Mouse (Mus musculus) liver, embryonic 13.5 days (tissue): ENCODE results near the gene Cbfb. TPM values are rescaled to one million over a fixed set of nuclear protein-coding genes. Genes with fewer than 3 reads are reported as not detected.

ENCODE experiments used
- ATAC-seq: fragments of 200-750 bp; cut with Nextera tagmentation; 2 replicates; pipeline ENCODE4 v1.8.0; 2017; ENCODE audit warnings: low read depth, mild to moderate bottlenecking, moderate number of reproducible peaks, moderate library complexity
- DNase-seq: peaks from one replicate; pipeline ENCODE4 v3.0.0; 2022
- H3K27ac ChIP-seq: fragments of 300-500 bp; sonication (generic); 2 replicates; pipeline ENCODE4 v1.5.1; 2015; ENCODE audit warnings: moderate library complexity, mild to moderate bottlenecking, inconsistent platforms
- H3K27me3 ChIP-seq: fragments of 300-500 bp; sonication (generic); 2 replicates; pipeline ENCODE4 v1.6.1; 2015; ENCODE audit warnings: mild to moderate bottlenecking, inconsistent platforms
- H3K36me3 ChIP-seq: fragments of 300-500 bp; sonication (generic); 2 replicates; pipeline ENCODE4 v1.6.1; 2015; ENCODE audit warnings: mild to moderate bottlenecking, inconsistent platforms
- H3K4me1 ChIP-seq: fragments of 300-500 bp; sonication (generic); replicated peaks from 2 replicates; pipeline ENCODE4 v1.6.1; 2015; ENCODE audit warnings: inconsistent platforms
- H3K4me2 ChIP-seq: fragments of 300-500 bp; sonication (generic); 2 replicates; pipeline ENCODE4 v1.6.1; 2015; ENCODE audit warnings: inconsistent platforms, mild to moderate bottlenecking, moderate library complexity
- H3K4me3 ChIP-seq: fragments of 300-500 bp; sonication (generic); replicated peaks from 2 replicates; pipeline ENCODE4 v1.5.1; 2015; ENCODE audit warnings: mild to moderate bottlenecking, inconsistent platforms
- H3K9ac ChIP-seq: fragments of 300-500 bp; sonication (generic); 2 replicates; pipeline ENCODE4 v1.6.1; 2015; ENCODE audit warnings: mild to moderate bottlenecking, inconsistent platforms
- H3K9me3 ChIP-seq: fragments of 300-500 bp; sonication (generic); replicated peaks from 2 replicates; pipeline ENCODE4 v1.6.1; 2016; ENCODE audit warnings: inconsistent platforms
- WGBS: fragments of 180-500 bp; shearing (Covaris S2); methylation state at CpG from one replicate; pipeline ENCODE4 v1.1.7; 2015; ENCODE audit not compliant: insufficient replicate concordance; 5-methylcytosine and 5-hydroxymethylcytosine counted together
- polyA plus RNA-seq: library from polyadenylated mRNA; unstranded; fragments of >200 nt; fragmentation: Nextera tagmentation; extraction: Ambion mirVana; gene quantifications from 2 replicates; pipeline ENCODE4 v1.2.1, GENCODE M21; 2015

Cbfb gene
- 8.9 and 11.5 TPM in 2 replicates for polyA plus RNA-seq

GRCm38 (mm10) chr8:105170381-105171115 lies at the start of gene Cbfb:
Gene Cbfb (plus strand): TSS chr8:105170674.
- ATAC-seq (peak; percentile 86), DNase-seq (peak; percentile 76)
- H3K4me3 ChIP-seq: peak within 1 kb of the TSS; percentile 71
- H3K27ac ChIP-seq: peak within 1 kb of the TSS; percentile 79
- peak within 1 kb of the TSS; percentile 76 for H3K9ac ChIP-seq
- peaks cover 44% of the 10 kb centered on the region for H3K27me3 ChIP-seq
- no peaks in the 10 kb centered on the region for H3K36me3 ChIP-seq
- no peaks in the 10 kb centered on the region for H3K9me3 ChIP-seq
- H3K4me2 ChIP-seq: peak within 1 kb of the TSS; percentile 89
- WGBS: under 1% methylated on average over 79 of the region's 86 CpGs
- peaks cover 20% of the 10 kb centered on the region for H3K4me1 ChIP-seq

DNA sequence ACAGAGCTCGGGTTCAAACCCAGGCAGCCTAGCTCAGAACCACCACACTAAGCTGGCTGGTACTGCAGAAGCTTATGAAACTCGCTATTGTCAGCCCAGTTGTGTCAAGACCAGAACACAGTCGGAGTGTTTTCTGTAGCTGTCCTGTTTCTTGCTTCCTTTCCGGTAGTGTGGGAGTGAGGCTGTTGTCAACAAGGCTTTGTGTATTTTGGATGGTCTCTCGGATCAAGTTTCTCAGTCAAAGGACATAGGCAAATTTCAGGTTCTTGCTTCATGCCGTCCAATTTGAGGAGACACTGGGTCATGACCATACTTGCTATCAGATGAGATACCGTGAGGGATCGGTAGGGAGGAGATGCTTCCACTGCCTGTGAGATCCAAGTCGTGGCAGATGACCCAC lies 40.6 kb upstream of the Cbfb start:
- no peaks in the 10 kb centered on the region for H3K27me3 ChIP-seq
- H3K36me3 ChIP-seq: no peaks in the 10 kb centered on the region
- no peak overlapping the region for H3K4me3 ChIP-seq
- no peaks in the 10 kb centered on the region for H3K4me1 ChIP-seq
- H3K4me2 ChIP-seq: no peak overlapping the region
- no peak overlapping the region for H3K27ac ChIP-seq
- ATAC-seq: no peak
- WGBS: 59% methylated on average over 9 of the region's 9 CpGs
- no peaks in the 10 kb centered on the region for H3K9me3 ChIP-seq
- no peak for DNase-seq
- no peak overlapping the region for H3K9ac ChIP-seq

GRCm38 (mm10) chr8:105131509-105131908 lies 39.0 kb upstream of the Cbfb start, which contains the start of gene Ces4a:
Gene Ces4a (plus strand): TSS chr8:105131800.
- DNase-seq: no peak
- WGBS: 59% methylated on average over 5 of the region's 5 CpGs

DNA sequence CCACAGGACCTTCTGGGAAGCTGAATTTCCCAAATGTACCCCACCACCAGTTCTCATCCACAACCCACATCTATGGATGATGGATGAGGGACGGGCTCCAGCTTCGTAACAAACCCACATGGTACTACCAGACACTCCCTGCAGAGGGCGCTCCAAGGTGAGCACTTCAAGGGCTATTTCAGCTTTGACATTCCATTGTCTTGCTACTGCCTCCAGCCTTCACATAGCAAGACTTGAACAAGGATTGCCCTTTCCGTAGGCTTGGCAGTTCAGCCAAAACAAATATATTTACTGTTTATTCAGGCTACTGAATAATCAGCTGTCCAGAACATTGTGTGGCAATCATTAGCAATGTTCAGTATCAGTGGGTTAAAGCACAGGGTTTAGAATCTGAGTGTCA lies 32.1 kb upstream of the Cbfb start:
- H3K4me2 ChIP-seq: no peak overlapping the region
- ATAC-seq (no peak), DNase-seq (peak; percentile 13)
- H3K9me3 ChIP-seq: no peaks in the 10 kb centered on the region
- no peak overlapping the region for H3K4me3 ChIP-seq
- H3K27me3 ChIP-seq: 0 out of 2 replicates have a peak, but pooled peaks cover 10% of the 10 kb centered on the region
- WGBS: 15% methylated on average over 4 of the region's 4 CpGs
- no peak overlapping the region for H3K27ac ChIP-seq
- H3K36me3 ChIP-seq: no peaks in the 10 kb centered on the region
- H3K4me1 ChIP-seq: 0 out of 2 replicates have a peak, but pooled peaks cover 4% of the 10 kb centered on the region
- H3K9ac ChIP-seq: no peak overlapping the region

More at GRCm38 (mm10) chr8:105131509-105131908, 39.0 kb upstream of the Cbfb start, which contains the start of gene Ces4a:
- no peak within 1 kb of the TSS for H3K4me3 ChIP-seq
- no peak within 1 kb of the TSS for H3K4me2 ChIP-seq
- no peaks in the 10 kb centered on the region for H3K27me3 ChIP-seq
- no peak within 1 kb of the TSS for H3K9ac ChIP-seq
- no peak within 1 kb of the TSS for H3K27ac ChIP-seq
- no peaks in the 10 kb centered on the region for H3K36me3 ChIP-seq
- no peak for ATAC-seq
- no peaks in the 10 kb centered on the region for H3K4me1 ChIP-seq
- H3K9me3 ChIP-seq: no peaks in the 10 kb centered on the region

DNA sequence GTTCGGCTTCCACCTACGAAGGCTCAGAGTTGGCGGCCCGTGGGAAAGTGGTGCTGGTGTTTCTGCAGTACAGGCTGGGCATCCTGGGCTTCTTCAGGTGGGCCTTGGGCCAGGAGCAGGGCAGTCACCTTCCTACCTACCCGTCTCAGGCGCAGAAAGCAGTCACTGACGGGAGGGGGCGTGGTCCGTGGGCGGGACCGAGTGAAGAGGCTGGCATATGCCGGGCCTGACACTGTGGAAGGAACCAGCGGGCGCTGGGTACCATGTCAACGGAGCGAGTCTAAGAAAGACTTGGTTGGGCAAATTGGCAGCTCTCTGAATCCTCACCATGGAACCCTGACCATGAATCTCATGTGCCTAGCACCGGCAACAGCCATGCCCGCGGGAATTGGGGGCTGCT lies 28.1 kb upstream of the Cbfb start:
- peak overlapping the region; percentile 18; the same call in 1 of the 2 replicates for H3K4me2 ChIP-seq
- 0 out of 2 replicates have a peak, but pooled peaks cover 10% of the 10 kb centered on the region for H3K27me3 ChIP-seq
- H3K4me1 ChIP-seq: 0 out of 2 replicates have a peak, but pooled peaks cover 4% of the 10 kb centered on the region
- H3K36me3 ChIP-seq: no peaks in the 10 kb centered on the region
- WGBS: 32% methylated on average over 19 of the region's 19 CpGs
- no peak overlapping the region for H3K4me3 ChIP-seq
- H3K9me3 ChIP-seq: no peaks in the 10 kb centered on the region
- H3K9ac ChIP-seq: no peak overlapping the region
- DNase-seq: no peak
- ATAC-seq: no peak
- no peak overlapping the region for H3K27ac ChIP-seq

DNA sequence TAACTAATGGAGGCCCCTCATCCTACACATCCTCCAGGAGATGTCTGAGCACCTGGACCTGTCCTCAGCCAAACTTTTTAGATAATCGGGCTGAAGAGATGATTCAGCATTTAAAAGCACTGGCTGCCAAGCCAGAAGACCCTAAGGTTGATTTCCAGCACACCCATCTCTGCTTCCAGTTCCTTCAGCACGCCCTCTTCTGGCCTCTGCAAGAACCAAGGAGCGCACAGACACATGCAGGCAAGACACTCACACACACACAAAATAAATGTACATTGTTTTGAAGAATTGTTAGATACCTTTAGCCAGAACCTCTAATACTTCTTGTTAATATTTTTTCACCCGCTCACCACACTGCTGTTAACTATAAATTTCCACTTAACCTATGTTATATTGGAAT lies 18.8 kb upstream of the Cbfb start:
- H3K4me2 ChIP-seq: no peak overlapping the region
- no peak overlapping the region for H3K9ac ChIP-seq
- H3K4me1 ChIP-seq: no peaks in the 10 kb centered on the region
- H3K9me3 ChIP-seq: no peaks in the 10 kb centered on the region
- H3K27ac ChIP-seq: no peak overlapping the region
- no peak for ATAC-seq
- H3K27me3 ChIP-seq: peaks cover 32% of the 10 kb centered on the region
- H3K36me3 ChIP-seq: no peaks in the 10 kb centered on the region
- H3K4me3 ChIP-seq: no peak overlapping the region
- WGBS: 50% methylated on average over 4 of the region's 4 CpGs
- no peak for DNase-seq

- H3K4me1 ChIP-seq: no peaks in the 10 kb centered on the region
- H3K9ac ChIP-seq: no peak overlapping the region
- ATAC-seq: peak; percentile 34; the same call in 1 of the 2 replicates
Observed at GRCm38 (mm10) chr8:105152623-105153398, 17.7 kb upstream of the Cbfb start.

DNA sequence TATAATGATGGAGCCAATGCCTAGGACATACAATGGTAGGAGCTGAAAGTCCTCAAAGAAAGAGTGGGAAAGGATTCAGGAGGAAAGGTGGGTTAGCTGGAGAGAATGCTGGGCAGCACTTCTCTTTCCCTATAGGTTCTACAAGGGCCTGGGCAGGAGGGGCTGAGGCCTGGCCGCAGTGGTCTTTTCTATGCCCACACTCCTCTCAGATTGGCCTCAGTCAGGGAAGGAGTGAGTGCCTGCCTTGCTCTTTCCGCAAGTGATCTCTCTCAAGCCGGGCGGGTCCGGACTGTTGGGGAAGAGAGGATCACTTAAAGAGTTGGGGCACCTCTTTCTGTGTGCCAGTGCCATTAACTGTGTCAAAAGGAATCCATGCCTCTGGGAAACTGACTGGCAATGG lies 16.2 kb upstream of the Cbfb start:
- ATAC-seq (no peak), DNase-seq (no peak)
- H3K36me3 ChIP-seq: no peaks in the 10 kb centered on the region
- no peak overlapping the region for H3K9ac ChIP-seq
- no peak overlapping the region for H3K27ac ChIP-seq
- no peak overlapping the region for H3K4me2 ChIP-seq
- no peaks in the 10 kb centered on the region for H3K4me1 ChIP-seq
- H3K9me3 ChIP-seq: no peaks in the 10 kb centered on the region
- no peak overlapping the region for H3K4me3 ChIP-seq
- H3K27me3 ChIP-seq: peaks cover 32% of the 10 kb centered on the region
- 77% methylated on average over 5 of the region's 5 CpGs for WGBS

More at GRCm38 (mm10) chr8:105152623-105153398, 17.7 kb upstream of the Cbfb start:
- Histone ChIP-seq H3K9me3 (no peaks in the 10 kb centered on the region), H3K27me3 (peaks cover 32% of the 10 kb centered on the region), H3K36me3 (no peaks in the 10 kb centered on the region), H3K27ac (no peak overlapping the region), H3K4me2 (peak overlapping the region; percentile 49), H3K4me3 (peak overlapping the region; percentile 26; the same call in 1 of the 2 replicates)
- DNase-seq: no peak
- 13% methylated on average over 27 of the region's 27 CpGs for WGBS

- Histone ChIP-seq H3K9me3 (no peaks in the 10 kb centered on the region), H3K27ac (no peak overlapping the region), H3K4me3 (no peak overlapping the region), H3K4me2 (no peak overlapping the region), H3K9ac (no peak overlapping the region), H3K36me3 (no peaks in the 10 kb centered on the region), H3K4me1 (no peaks in the 10 kb centered on the region), H3K27me3 (peaks cover 29% of the 10 kb centered on the region)
- 67% methylated on average over 6 of the region's 6 CpGs for WGBS
- no peak for ATAC-seq
- DNase-seq: no peak
Observed at GRCm38 (mm10) chr8:105155091-105155745, 15.3 kb upstream of the Cbfb start.

DNA sequence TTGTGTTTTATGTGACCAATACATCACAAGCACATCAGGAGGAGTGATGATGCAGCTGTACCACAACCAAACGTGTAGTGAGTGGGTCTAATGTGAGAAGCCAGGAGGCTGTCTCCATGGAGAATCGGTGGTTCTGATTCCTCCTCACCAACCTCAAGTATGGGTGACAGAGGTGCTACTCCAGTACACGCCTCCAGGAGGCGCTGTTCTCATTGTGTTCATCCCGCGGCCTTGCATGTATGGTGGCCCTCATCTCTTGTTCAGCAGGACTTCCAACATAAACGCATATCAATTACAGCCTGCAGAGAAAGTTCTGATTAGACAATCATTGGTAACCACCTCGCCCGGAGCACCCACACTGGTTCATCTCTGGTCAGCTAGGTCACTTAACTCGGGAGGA lies 12.9 kb upstream of the Cbfb start:
- WGBS: 38% methylated on average over 10 of the region's 10 CpGs
- no peaks in the 10 kb centered on the region for H3K4me1 ChIP-seq

GRCm38 (mm10) chr8:105158084-105158483 lies 12.4 kb upstream of the Cbfb start:
- no peaks in the 10 kb centered on the region for H3K9me3 ChIP-seq
- no peak overlapping the region for H3K27ac ChIP-seq
- no peak overlapping the region for H3K4me2 ChIP-seq
- no peaks in the 10 kb centered on the region for H3K36me3 ChIP-seq
- H3K27me3 ChIP-seq: peaks cover 16% of the 10 kb centered on the region
- ATAC-seq (no peak), DNase-seq (no peak)
- no peaks in the 10 kb centered on the region for H3K4me1 ChIP-seq
- H3K9ac ChIP-seq: no peak overlapping the region
- no peak overlapping the region for H3K4me3 ChIP-seq
- WGBS: 60% methylated on average over 3 of the region's 3 CpGs

More for the DNA sequence above, 12.9 kb upstream of the Cbfb start:
- H3K27me3 ChIP-seq: peaks cover 21% of the 10 kb centered on the region
- no peak for ATAC-seq
- no peak for DNase-seq
- H3K27ac ChIP-seq: no peak overlapping the region
- no peaks in the 10 kb centered on the region for H3K36me3 ChIP-seq
- no peak overlapping the region for H3K4me3 ChIP-seq
- H3K4me2 ChIP-seq: no peak overlapping the region
- no peaks in the 10 kb centered on the region for H3K9me3 ChIP-seq
- no peak overlapping the region for H3K9ac ChIP-seq
